In the genomic region with DNA sequence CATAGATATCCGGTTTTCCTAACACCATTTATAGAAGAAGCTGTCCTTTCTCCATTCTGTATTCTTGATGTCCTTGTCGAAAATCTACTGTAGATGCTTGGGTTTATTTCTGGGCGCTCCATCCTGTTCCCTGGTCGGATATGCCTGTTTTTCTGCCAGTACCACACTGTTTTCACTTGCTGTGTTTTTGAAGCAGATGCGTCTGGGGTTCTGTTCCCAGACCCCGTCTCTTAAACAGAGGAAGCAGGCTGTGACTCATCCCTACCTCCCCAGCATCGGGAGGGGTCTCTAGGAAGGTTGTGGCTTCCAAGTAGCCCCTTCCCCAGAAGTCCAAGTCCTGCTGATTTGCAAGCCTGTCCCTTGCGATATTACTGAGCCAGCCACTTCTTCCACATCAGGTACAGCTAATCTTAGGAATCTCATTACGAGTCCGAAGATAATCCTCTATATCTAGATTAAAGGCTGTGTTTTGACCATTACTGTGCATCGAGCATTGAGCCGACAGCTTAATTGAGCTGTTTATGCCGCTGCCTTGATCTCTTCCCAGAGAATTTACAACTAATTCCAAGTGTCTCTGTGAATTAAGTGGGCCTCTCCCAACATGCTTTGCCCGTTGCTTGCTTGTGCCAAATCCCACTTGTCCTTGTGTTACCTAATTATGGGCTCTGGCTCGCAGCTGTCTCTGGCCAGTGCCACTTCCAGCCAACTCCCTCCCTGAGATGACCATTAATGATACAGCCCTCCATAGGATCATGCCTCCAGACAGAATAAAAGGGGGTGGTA, we compare ENCODE assay signal across 16 mouse cellular contexts. TPM values are rescaled to one million over a fixed set of nuclear protein-coding genes. Genes with fewer than 3 reads are reported as not detected.
A peak's percentile ranks its signal among the peaks of the same experiment; 100 is the strongest.
DNase-seq lines count a peak whose midpoint lies in the region; ATAC-seq and TF ChIP-seq lines count a peak whose summit lies in the region.
"Had no signal": no experiment of that assay in that cellular context is flagged by ENCODE, and none has a peak within 500 bp of the region (broad histone marks: within the 10 kb centered on the region; RNA-seq: fewer than 3 reads in every experiment).

No protein-coding gene starts in this region.

- no peaks in the 10 kb centered on the region for H3K4me1 ChIP-seq in heart, embryonic 10.5 days
- peaks cover 10% of the 10 kb centered on the region; the same call in 1 of the 2 replicates for H3K4me1 ChIP-seq in midbrain, embryonic 12.5 days
- H3K4me1 ChIP-seq in midbrain, embryonic 16.5 days (ENCODE audit: control insufficient read depth, insufficient read depth, low read length) = peaks cover 2% of the 10 kb centered on the region; the same call in 1 of the 2 replicates
- H3K4me1 ChIP-seq in midbrain, embryonic 13.5 days (replicated peaks) = peaks cover 10% of the 10 kb centered on the region
- H3K4me1 ChIP-seq in stomach, postnatal 0 days (replicated peaks; ENCODE audit: control insufficient read depth, insufficient read depth) = no peaks in the 10 kb centered on the region
- H3K4me1 ChIP-seq: heart, embryonic 15.5 days had no signal

- peak; percentile 25 for DNase-seq in heart, postnatal 4 days
- DNase-seq in heart, embryonic 10.5 days (ENCODE audit: low spot score) = no peak
- no peak for DNase-seq in stomach, postnatal 0 days (ENCODE audit: low spot score)
- no peak for DNase-seq in spleen, postnatal 10 days (ENCODE audit: low spot score in 2 of 2)
- DNase-seq in frontal cortex, postnatal 10 days (ENCODE audit: low spot score in 2 of 2) = no peak
- DNase-seq: adrenal gland, postnatal 14 days; cerebellum, postnatal 25 days; gastrocnemius, postnatal 10 days; kidney, adult 9 months; right cerebral cortex, postnatal 14 days; thymus, postnatal 36 days had no signal

- H3K27me3 ChIP-seq in heart, embryonic 10.5 days (ENCODE audit: insufficient read depth, poor library complexity, severe bottlenecking) = no peaks in the 10 kb centered on the region
- H3K27me3 ChIP-seq in midbrain, embryonic 12.5 days = peaks cover 7% of the 10 kb centered on the region
- H3K27me3 ChIP-seq in midbrain, embryonic 16.5 days (ENCODE audit: control insufficient read depth, insufficient read depth, low read depth, low read length) = no peaks in the 10 kb centered on the region
- H3K27me3 ChIP-seq in midbrain, embryonic 13.5 days = peaks cover 4% of the 10 kb centered on the region; the same call in 1 of the 2 replicates
- H3K27me3 ChIP-seq in stomach, postnatal 0 days (ENCODE audit: control insufficient read depth, insufficient read depth, low read length) = no peaks in the 10 kb centered on the region
- H3K27me3 ChIP-seq: heart, embryonic 15.5 days had no signal

- H3K36me3 ChIP-seq in heart, embryonic 10.5 days = no peaks in the 10 kb centered on the region
- no peaks in the 10 kb centered on the region for H3K36me3 ChIP-seq in midbrain, embryonic 12.5 days
- H3K36me3 ChIP-seq in midbrain, embryonic 16.5 days (ENCODE audit: control insufficient read depth, insufficient read depth, low read length) = no peaks in the 10 kb centered on the region
- no peaks in the 10 kb centered on the region for H3K36me3 ChIP-seq in midbrain, embryonic 13.5 days
- H3K36me3 ChIP-seq in stomach, postnatal 0 days (ENCODE audit: control insufficient read depth, insufficient read depth, low read length) = no peaks in the 10 kb centered on the region
- H3K36me3 ChIP-seq: G1E; heart, embryonic 15.5 days had no signal

- H3K9me3 ChIP-seq in heart, embryonic 10.5 days = no peaks in the 10 kb centered on the region
- H3K9me3 ChIP-seq in midbrain, embryonic 12.5 days = no peaks in the 10 kb centered on the region
- H3K9me3 ChIP-seq in midbrain, embryonic 16.5 days (replicated peaks; ENCODE audit: control insufficient read depth, low read length, poor library complexity, severe bottlenecking) = no peaks in the 10 kb centered on the region
- H3K9me3 ChIP-seq in midbrain, embryonic 13.5 days = no peaks in the 10 kb centered on the region
- no peaks in the 10 kb centered on the region for H3K9me3 ChIP-seq in stomach, postnatal 0 days (ENCODE audit: control insufficient read depth, low read length)
- H3K9me3 ChIP-seq: G1E; heart, embryonic 15.5 days had no signal

- no peak for TF ChIP-seq EP300 in stomach, postnatal 0 days (optimal IDR thresholded peaks at IDR 0.05)

- no peak overlapping the region for H3K27ac ChIP-seq in heart, embryonic 10.5 days
- H3K27ac ChIP-seq in midbrain, embryonic 12.5 days (replicated peaks) = peak overlapping the region; percentile 40; the same call in 1 of the 2 replicates
- H3K27ac ChIP-seq in midbrain, embryonic 16.5 days (ENCODE audit: low read length) = no peak overlapping the region
- 0 out of 2 replicates have a peak overlapping the region, but pooled peaks have one; percentile 21 for H3K27ac ChIP-seq in midbrain, embryonic 13.5 days
- peak overlapping the region; percentile 40; the same call in 1 of the 2 replicates for H3K27ac ChIP-seq in stomach, postnatal 0 days (replicated peaks)
- H3K27ac ChIP-seq: heart, embryonic 15.5 days had no signal

- WGBS in heart, embryonic 10.5 days = 78% methylated on average over 15 of the region's 15 CpGs
- WGBS in midbrain, embryonic 12.5 days = 55% methylated on average over 15 of the region's 15 CpGs
- WGBS in midbrain, embryonic 16.5 days = 39% methylated on average over 15 of the region's 15 CpGs
- 44% methylated on average over 15 of the region's 15 CpGs for WGBS in midbrain, embryonic 13.5 days
- 57% methylated on average over 15 of the region's 15 CpGs for WGBS in stomach, postnatal 0 days

- H3K4me2 ChIP-seq in midbrain, embryonic 12.5 days (replicated peaks) = no peak overlapping the region
- H3K4me2 ChIP-seq in midbrain, embryonic 16.5 days (ENCODE audit: low read length) = no peak overlapping the region
- no peak overlapping the region for H3K4me2 ChIP-seq in midbrain, embryonic 13.5 days (replicated peaks)
- H3K4me2 ChIP-seq in stomach, postnatal 0 days (replicated peaks; ENCODE audit: low read depth) = no peak overlapping the region
- H3K4me2 ChIP-seq: heart, embryonic 15.5 days had no signal

- H3K4me3 ChIP-seq in heart, embryonic 10.5 days = no peak overlapping the region
- no peak overlapping the region for H3K4me3 ChIP-seq in midbrain, embryonic 12.5 days
- no peak overlapping the region for H3K4me3 ChIP-seq in midbrain, embryonic 16.5 days (ENCODE audit: low read depth, low read length)
- no peak overlapping the region for H3K4me3 ChIP-seq in midbrain, embryonic 13.5 days (replicated peaks)
- H3K4me3 ChIP-seq in stomach, postnatal 0 days (ENCODE audit: low read depth, low read length) = no peak overlapping the region
- H3K4me3 ChIP-seq: heart, embryonic 15.5 days had no signal

- H3K9ac ChIP-seq in midbrain, embryonic 12.5 days (replicated peaks) = no peak overlapping the region
- H3K9ac ChIP-seq in midbrain, embryonic 16.5 days (ENCODE audit: low read depth, low read length) = no peak overlapping the region
- H3K9ac ChIP-seq in midbrain, embryonic 13.5 days (replicated peaks) = no peak overlapping the region
- H3K9ac ChIP-seq in stomach, postnatal 0 days (ENCODE audit: low read length) = no peak overlapping the region
- H3K9ac ChIP-seq: heart, embryonic 15.5 days had no signal

- 0 out of 2 replicates have a peak, but pooled peaks have one; percentile 27 for ATAC-seq in midbrain, embryonic 12.5 days (ENCODE audit: low FRiP score, low read depth)
- no peak for ATAC-seq in midbrain, embryonic 16.5 days
- peak; percentile 70; the same call in 1 of the 2 replicates for ATAC-seq in midbrain, embryonic 13.5 days
- ATAC-seq in stomach, postnatal 0 days (ENCODE audit: low FRiP score, low TSS enrichment) = no peak; the same call in 1 of the 2 replicates

- no peak for TF ChIP-seq CTCF in stomach, postnatal 0 days (IDR thresholded peaks at IDR 0.05; ENCODE audit: low read depth)

RNA-seq across cellular contexts. Expression of gene Shb, which starts 8.1 kb away (rescaled TPM):
- 10 to 100 TPM; 69.3 to 70.9 TPM for total RNA-seq in heart, postnatal 4 days (2021)
- polyA plus RNA-seq in heart, embryonic 10.5 days (2016; fragmentation: Nextera tagmentation; extraction: Ambion mirVana) = 8.2 and 8.3 TPM in 2 replicates
- 4.9 and 5.8 TPM in 2 replicates for polyA plus RNA-seq in midbrain, embryonic 12.5 days (2016; fragmentation: Nextera tagmentation; extraction: Ambion mirVana)
- polyA plus RNA-seq in midbrain, embryonic 16.5 days (2015; fragmentation: Nextera tagmentation; extraction: Ambion mirVana) = 3.5 and 4.2 TPM in 2 replicates
- 2.7 and 3.6 TPM in 2 replicates for polyA plus RNA-seq in midbrain, embryonic 13.5 days (2015; fragmentation: Nextera tagmentation; extraction: Ambion mirVana)
- polyA plus RNA-seq in stomach, postnatal 0 days (2015; fragmentation: Nextera tagmentation; extraction: Ambion mirVana) = 5.5 and 6.9 TPM in 2 replicates
- total RNA-seq: G1E had no signal
- polyA plus RNA-seq: G1E had no signal

Comparison
In these comparisons a context has a peak if more than half of its experiments do, and no peak if none do; other contexts are left out.
1. H3K27ac ChIP-seq: peak in midbrain, embryonic 12.5 days (single experiment), midbrain, embryonic 13.5 days (single experiment) and stomach, postnatal 0 days (single experiment); none in heart, embryonic 10.5 days (single experiment) and midbrain, embryonic 16.5 days (single experiment).
2. ATAC-seq: peak in midbrain, embryonic 12.5 days (single experiment) and midbrain, embryonic 13.5 days (single experiment); none in midbrain, embryonic 16.5 days (single experiment) and stomach, postnatal 0 days (single experiment).